ENCODE assay signal across 22 mouse cellular contexts in the genomic region with DNA sequence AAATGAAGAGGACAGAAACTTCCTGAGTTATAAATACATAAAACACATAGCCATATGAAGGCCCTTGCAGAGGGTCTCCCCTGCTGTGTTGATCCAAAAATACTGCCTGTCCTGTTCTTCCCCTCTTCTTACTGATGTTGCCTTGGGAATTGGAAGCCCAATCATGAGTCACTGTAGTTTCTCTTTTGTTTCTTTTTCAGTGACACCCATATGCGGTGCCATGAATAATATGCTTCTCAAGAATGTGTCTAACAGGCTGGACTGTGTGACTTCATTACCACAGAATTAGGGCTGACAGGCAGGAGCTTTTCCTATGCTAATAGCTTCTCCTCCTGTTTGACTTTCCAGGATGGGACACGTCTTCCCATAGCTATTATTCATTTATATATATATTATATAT. TPM values are rescaled to one million over a fixed set of nuclear protein-coding genes. Genes with fewer than 3 reads are reported as not detected.
DNase-seq lines count a peak whose midpoint lies in the region; ATAC-seq lines count a peak whose summit lies in the region.
"Had no signal": no experiment of that assay in that cellular context is flagged by ENCODE, and none has a peak within 500 bp of the region (broad histone marks: within the 10 kb centered on the region; RNA-seq: fewer than 3 reads in every experiment).

No protein-coding gene starts in this region.

- no peaks in the 10 kb centered on the region for H3K9me3 ChIP-seq in forebrain, embryonic 11.5 days (ENCODE audit: control insufficient read depth, low read length)
- no peaks in the 10 kb centered on the region for H3K9me3 ChIP-seq in forebrain, embryonic 12.5 days
- no peaks in the 10 kb centered on the region for H3K9me3 ChIP-seq in forebrain, embryonic 15.5 days
- H3K9me3 ChIP-seq: heart, embryonic 15.5 days; limb, embryonic 15.5 days; liver, embryonic 15.5 days; midbrain, embryonic 15.5 days had no signal

- H3K4me1 ChIP-seq in forebrain, embryonic 11.5 days (replicated peaks; ENCODE audit: control insufficient read depth, insufficient read depth, low read length), result no peaks in the 10 kb centered on the region
- peaks cover 4% of the 10 kb centered on the region; the same call in 1 of the 2 replicates for H3K4me1 ChIP-seq in forebrain, embryonic 12.5 days
- H3K4me1 ChIP-seq in forebrain, embryonic 15.5 days, result peaks cover 4% of the 10 kb centered on the region; the same call in 1 of the 2 replicates
- H3K4me1 ChIP-seq: heart, embryonic 15.5 days; limb, embryonic 15.5 days; liver, embryonic 15.5 days; midbrain, embryonic 15.5 days had no signal

- 52% methylated on average over 2 of the region's 2 CpGs for WGBS in forebrain, embryonic 11.5 days
- 47% methylated on average over 2 of the region's 2 CpGs for WGBS in forebrain, embryonic 12.5 days
- WGBS in forebrain, embryonic 15.5 days, result 13% methylated on average over 2 of the region's 2 CpGs

- intact Hi-C loops in gastrocnemius, postnatal 36 days (cut with DNase I), result no loop called here

- no peak overlapping the region for H3K9ac ChIP-seq in forebrain, embryonic 11.5 days (ENCODE audit: low read length)
- H3K9ac ChIP-seq in forebrain, embryonic 12.5 days, result no peak overlapping the region
- H3K9ac ChIP-seq in forebrain, embryonic 15.5 days (replicated peaks), result no peak overlapping the region
- H3K9ac ChIP-seq: heart, embryonic 15.5 days; limb, embryonic 15.5 days; liver, embryonic 15.5 days; midbrain, embryonic 15.5 days had no signal

- ATAC-seq in forebrain, embryonic 11.5 days (replicated peaks; ENCODE audit: low FRiP score), result 0 out of 2 replicates have a peak, but pooled peaks have one; percentile 44
- no peak for ATAC-seq in forebrain, embryonic 12.5 days (ENCODE audit: low FRiP score)
- ATAC-seq in forebrain, embryonic 15.5 days (replicated peaks), result peak; percentile 79; the same call in 1 of the 2 replicates
- no peak for ATAC-seq in monocyte, adult 5-6 weeks (replicated peaks; ENCODE audit: insufficient number of reproducible peaks, low FRiP score, low TSS enrichment, poor library complexity, severe bottlenecking)
- ATAC-seq: midbrain, embryonic 15.5 days had no signal

- DNase-seq in forebrain, embryonic 11.5 days (ENCODE audit: low spot score), result no peak
- peak; percentile 9 for DNase-seq in retina, embryonic 14.5 days (ENCODE audit: low spot score)
- no peak for DNase-seq in retina, postnatal 1 day
- no peak for DNase-seq in gastrocnemius, postnatal 36 days
- DNase-seq: adrenal gland, postnatal 14 days; B cell, adult 2 months; cerebellum, adult 11-12 months; cerebellum, postnatal 25 days; embryo, embryonic 11 days; gastrocnemius, postnatal 10 days; heart, adult 18-20 months; kidney, adult 11 months; right cerebral cortex, postnatal 4 days had no signal

- no peak overlapping the region for H3K27ac ChIP-seq in forebrain, embryonic 11.5 days (ENCODE audit: low read depth, low read length)
- no peak overlapping the region for H3K27ac ChIP-seq in forebrain, embryonic 12.5 days
- H3K27ac ChIP-seq in forebrain, embryonic 15.5 days (replicated peaks), result no peak overlapping the region
- H3K27ac ChIP-seq: heart, embryonic 15.5 days; limb, embryonic 15.5 days; liver, embryonic 15.5 days; macrophage; midbrain, embryonic 15.5 days; stomach, postnatal 0 days had no signal

- no peak overlapping the region for H3K4me2 ChIP-seq in forebrain, embryonic 11.5 days (ENCODE audit: low read depth, low read length, severe bottlenecking)
- no peak overlapping the region for H3K4me2 ChIP-seq in forebrain, embryonic 12.5 days
- no peak overlapping the region for H3K4me2 ChIP-seq in forebrain, embryonic 15.5 days (replicated peaks)
- H3K4me2 ChIP-seq: heart, embryonic 15.5 days; limb, embryonic 15.5 days; liver, embryonic 15.5 days; midbrain, embryonic 15.5 days had no signal

- H3K36me3 ChIP-seq in forebrain, embryonic 11.5 days (ENCODE audit: control insufficient read depth, insufficient read depth, low read length), result no peaks in the 10 kb centered on the region
- H3K36me3 ChIP-seq in forebrain, embryonic 12.5 days (replicated peaks), result no peaks in the 10 kb centered on the region
- no peaks in the 10 kb centered on the region for H3K36me3 ChIP-seq in forebrain, embryonic 15.5 days
- H3K36me3 ChIP-seq: heart, embryonic 15.5 days; limb, embryonic 15.5 days; liver, embryonic 15.5 days; midbrain, embryonic 15.5 days had no signal

- no peaks in the 10 kb centered on the region for H3K27me3 ChIP-seq in forebrain, embryonic 11.5 days (ENCODE audit: control insufficient read depth, insufficient read depth, low read length)
- no peaks in the 10 kb centered on the region for H3K27me3 ChIP-seq in forebrain, embryonic 12.5 days
- no peaks in the 10 kb centered on the region for H3K27me3 ChIP-seq in forebrain, embryonic 15.5 days
- H3K27me3 ChIP-seq: heart, embryonic 15.5 days; limb, embryonic 15.5 days; liver, embryonic 15.5 days; midbrain, embryonic 15.5 days had no signal

- H3K4me3 ChIP-seq in forebrain, embryonic 11.5 days (ENCODE audit: low read depth, low read length), result no peak overlapping the region
- no peak overlapping the region for H3K4me3 ChIP-seq in forebrain, embryonic 12.5 days (replicated peaks)
- H3K4me3 ChIP-seq in forebrain, embryonic 15.5 days, result no peak overlapping the region
- H3K4me3 ChIP-seq: heart, embryonic 15.5 days; limb, embryonic 15.5 days; liver, embryonic 15.5 days; midbrain, embryonic 15.5 days had no signal

RNA-seq across cellular contexts. Expression of gene Diaph2, which starts 21.1 kb away (rescaled TPM):
- 4.6 and 5.4 TPM in 2 replicates for polyA plus RNA-seq in forebrain, embryonic 11.5 days (2014; fragmentation: Nextera tagmentation; extraction: Ambion mirVana)
- polyA plus RNA-seq in forebrain, embryonic 12.5 days (2016; fragmentation: Nextera tagmentation; extraction: Ambion mirVana), result 7.8 and 7.9 TPM in 2 replicates
- 5.8 and 6.1 TPM in 2 replicates for polyA plus RNA-seq in forebrain, embryonic 15.5 days (2015; fragmentation: Nextera tagmentation; extraction: Ambion mirVana)
- total RNA-seq in monocyte, adult 5-6 weeks (2017), result 30.8 to 53.5 TPM (median 37.5 TPM) in 3 replicates
- 1 to 10 TPM; 3.5 to 4.1 TPM for total RNA-seq in gastrocnemius, postnatal 36 days (2021)

Comparison
In these comparisons a context has a peak if more than half of its experiments do, and no peak if none do; other contexts are left out.
1. ATAC-seq: peak in forebrain, embryonic 11.5 days (single experiment) and forebrain, embryonic 15.5 days (single experiment); none in forebrain, embryonic 12.5 days (single experiment) and monocyte, adult 5-6 weeks (single experiment).